Mouse (Mus musculus) kidney, adult 2 months (tissue): ENCODE data around the gene Gid4. TPM values are rescaled to one million over a fixed set of nuclear protein-coding genes. Genes with fewer than 3 reads are reported as not detected.
A peak's percentile ranks its signal among the peaks of the same experiment; 100 is the strongest.

ENCODE experiments used
- DNase-seq: peaks from one replicate; pipeline ENCODE4 v3.0.0; 2021
- H3K27ac ChIP-seq: fragments of 200-500 bp; 2 replicates; pipeline ENCODE4 v1.5.1; 2012; ENCODE audit warnings: low read depth, low read length, control low read depth, inconsistent platforms; ENCODE audit not compliant: insufficient read depth
- H3K27me3 ChIP-seq: fragments of 200-500 bp; replicated peaks from 2 replicates; pipeline ENCODE4 v1.6.1; 2012; ENCODE audit warnings: mild to moderate bottlenecking, moderate library complexity, low read length, inconsistent platforms; ENCODE audit not compliant: control insufficient read depth, insufficient read depth
- H3K36me3 ChIP-seq: fragments of 200-500 bp; 2 replicates; pipeline ENCODE4 v1.6.1; 2012; ENCODE audit warnings: mild to moderate bottlenecking, moderate library complexity, low read length, inconsistent platforms; ENCODE audit not compliant: control insufficient read depth, insufficient read depth
- H3K4me1 ChIP-seq: fragments of 200-500 bp; 2 replicates; pipeline ENCODE4 v1.6.1; 2011; ENCODE audit warnings: low read length; ENCODE audit not compliant: control insufficient read depth, insufficient read depth
- H3K4me3 ChIP-seq: fragments of 200-500 bp; 2 replicates; pipeline ENCODE4 v1.5.1; 2011; ENCODE audit warnings: mild to moderate bottlenecking, low read depth, low read length, control low read depth; ENCODE audit not compliant: insufficient read depth
- CTCF ChIP-seq: fragments of 200-500 bp; conservative IDR thresholded peaks from 2 replicates; pipeline ENCODE4 v1.5.1; 2011; ENCODE audit warnings: low read depth, mild to moderate bottlenecking, control low read depth, low read length, moderate library complexity, mixed read lengths; ENCODE audit not compliant: insufficient read depth, insufficient read length
- POLR2A ChIP-seq: fragments of 200-500 bp; IDR thresholded peaks from one replicate; pipeline ENCODE4 v1.6.1; 2011; ENCODE audit warnings: low read depth, low read length, control low read depth
- WGBS: fragments of 180-500 bp; shearing (Covaris S2); methylation state at CpG from one replicate; pipeline ENCODE4 v1.1.7; 2018; 5-methylcytosine and 5-hydroxymethylcytosine counted together
- polyA plus RNA-seq: library from polyadenylated mRNA; depleted of rRNA; stranded (reverse); fragments of >200 nt; gene quantifications from 2 replicates; pipeline ENCODE4 v1.2.3, GENCODE M21; 2012; rRNA removed

Gene Gid4
- 24.3 and 25.5 TPM in 2 replicates for polyA plus RNA-seq

DNA sequence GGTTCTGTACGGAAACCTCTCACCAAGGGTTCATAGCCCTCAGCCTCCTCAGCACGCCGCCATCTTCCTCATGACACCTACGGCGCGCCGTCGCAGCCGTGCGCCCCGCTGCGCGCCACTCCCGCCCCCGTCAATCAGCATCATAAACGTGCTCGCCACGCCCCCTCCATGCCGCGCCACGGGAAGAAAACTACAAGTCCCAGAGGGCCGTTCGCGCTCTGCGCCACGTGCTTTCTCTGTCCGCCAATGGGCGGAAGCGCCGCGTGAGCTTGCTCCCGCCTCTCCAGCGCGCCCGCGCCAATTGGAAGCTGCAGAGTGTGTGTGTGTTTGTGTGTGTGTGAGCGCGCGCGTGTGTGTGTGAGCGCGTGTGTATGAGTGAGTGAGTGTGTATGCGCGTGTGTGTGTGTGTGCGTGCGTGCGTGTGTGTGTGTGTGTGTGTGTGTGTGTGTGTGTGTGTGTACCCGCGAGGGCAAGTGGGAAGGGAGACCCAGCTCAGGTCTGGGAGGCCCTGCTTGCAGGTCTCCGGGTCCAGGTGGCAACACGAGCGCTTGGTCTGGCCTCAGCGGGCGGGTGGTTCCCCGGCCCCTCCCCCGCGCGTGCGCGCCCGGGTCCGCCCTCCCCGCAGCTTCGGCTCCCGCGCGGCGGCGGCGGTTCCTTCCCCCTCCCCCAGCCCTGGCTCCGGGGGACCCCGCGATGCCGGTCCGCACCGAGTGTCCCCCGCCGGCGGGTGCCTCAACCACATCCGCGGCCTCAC is at the start of gene Gid4:
Gene Gid4, plus strand, starts transcription at position 183 of the 754 bp plus-strand sequence.
- Histone ChIP-seq H3K4me3 (peak within 1 kb of the TSS; percentile 72), H3K27me3 (no peaks in the 10 kb centered on the region), H3K4me1 (peaks cover 11% of the 10 kb centered on the region; the same call in 1 of the 2 replicates), H3K36me3 (no peaks in the 10 kb centered on the region), H3K27ac (peak within 1 kb of the TSS; percentile 66)
- TF ChIP-seq CTCF = no peak
- TF ChIP-seq POLR2A = peak; percentile 67
- peak; percentile 99 for DNase-seq
- under 1% methylated on average over 71 of the region's 81 CpGs for WGBS

DNA sequence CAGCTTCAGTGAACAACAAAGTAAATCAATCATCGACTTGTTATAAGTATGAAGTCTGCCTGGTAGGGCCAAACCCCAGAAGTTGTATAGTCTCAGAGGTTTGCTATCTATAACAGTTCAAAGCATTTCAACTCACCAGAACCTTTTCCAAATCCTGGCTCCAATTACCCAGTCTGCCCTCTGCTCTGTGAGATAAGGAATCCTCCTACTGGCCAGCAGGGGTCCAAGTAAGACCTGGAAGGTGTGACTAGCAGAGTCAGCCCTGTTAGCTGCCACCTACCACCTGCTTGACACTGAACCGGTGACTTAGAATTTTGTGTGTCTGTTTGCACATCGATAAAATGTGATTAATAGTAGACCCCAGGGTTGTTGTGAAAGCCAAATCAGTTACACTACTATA is 49.7 kb upstream of the Gid4 start:
- no peak for DNase-seq
- no peaks in the 10 kb centered on the region for H3K27me3 ChIP-seq
- H3K27ac ChIP-seq = no peak overlapping the region
- TF ChIP-seq POLR2A (no peak), CTCF (peak; percentile 28; the same call in 1 of the 2 replicates)
- no peak overlapping the region for H3K4me3 ChIP-seq
- WGBS = 81% methylated on average over 3 of the region's 3 CpGs
- H3K4me1 ChIP-seq = no peaks in the 10 kb centered on the region
- no peaks in the 10 kb centered on the region for H3K36me3 ChIP-seq

GRCm38 (mm10) chr11:60368909-60369308 is 48.0 kb upstream of the Gid4 start:
- Histone ChIP-seq H3K27me3 (no peaks in the 10 kb centered on the region), H3K4me1 (no peaks in the 10 kb centered on the region), H3K36me3 (no peaks in the 10 kb centered on the region), H3K27ac (no peak overlapping the region), H3K4me3 (no peak overlapping the region)
- WGBS = 79% methylated on average over 4 of the region's 4 CpGs
- TF ChIP-seq CTCF = no peak
- no peak for TF ChIP-seq POLR2A
- DNase-seq = no peak

DNA sequence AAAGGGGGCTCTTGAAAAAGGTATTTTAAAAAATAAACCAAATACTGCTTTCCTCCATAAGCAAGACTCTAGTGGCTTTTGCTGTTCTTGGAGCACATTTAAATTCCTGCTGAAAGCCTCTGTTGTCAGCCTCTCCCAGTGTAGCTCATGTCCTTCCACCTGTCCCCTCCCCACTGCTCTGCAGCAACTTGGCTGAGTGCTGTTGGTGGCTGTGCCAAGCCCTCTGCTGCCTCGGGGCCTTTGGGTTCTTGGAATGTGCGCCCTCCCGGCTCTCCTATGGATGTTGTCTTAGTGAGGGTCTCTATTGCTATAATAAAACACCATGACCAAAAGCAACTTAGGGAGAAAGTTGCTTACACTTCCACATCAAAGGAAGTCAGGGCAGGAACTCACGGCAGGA is 47.5 kb upstream of the Gid4 start:
- WGBS = 54% methylated on average over 4 of the region's 4 CpGs

GRCm38 (mm10) chr11:60370431-60370830 is 46.5 kb upstream of the Gid4 start:
- Histone ChIP-seq H3K4me3 (no peak overlapping the region), H3K27me3 (no peaks in the 10 kb centered on the region), H3K36me3 (no peaks in the 10 kb centered on the region), H3K4me1 (no peaks in the 10 kb centered on the region), H3K27ac (no peak overlapping the region)
- no peak for DNase-seq
- 83% methylated on average over 13 of the region's 13 CpGs for WGBS
- TF ChIP-seq CTCF (no peak), POLR2A (no peak)

More for the DNA sequence above, 47.5 kb upstream of the Gid4 start:
- TF ChIP-seq CTCF (no peak), POLR2A (no peak)
- no peaks in the 10 kb centered on the region for H3K36me3 ChIP-seq
- no peaks in the 10 kb centered on the region for H3K4me1 ChIP-seq
- no peak overlapping the region for H3K4me3 ChIP-seq
- DNase-seq = no peak
- H3K27me3 ChIP-seq = no peaks in the 10 kb centered on the region
- H3K27ac ChIP-seq = no peak overlapping the region

- no peak overlapping the region for H3K4me3 ChIP-seq
- TF ChIP-seq CTCF (no peak), POLR2A (no peak)
- DNase-seq = no peak
- no peaks in the 10 kb centered on the region for H3K27me3 ChIP-seq
- WGBS = 84% methylated on average over 6 of the region's 6 CpGs
- H3K4me1 ChIP-seq = no peaks in the 10 kb centered on the region
- H3K36me3 ChIP-seq = no peaks in the 10 kb centered on the region
- no peak overlapping the region for H3K27ac ChIP-seq
These were observed 42.5 kb upstream of the Gid4 start for GRCm38 (mm10) chr11:60374481-60374880.

- peak; percentile 30; the same call in 1 of the 2 replicates for TF ChIP-seq CTCF
- no peak for TF ChIP-seq POLR2A
- 94% methylated on average over 6 of the region's 6 CpGs for WGBS
- no peaks in the 10 kb centered on the region for H3K36me3 ChIP-seq
- no peak overlapping the region for H3K27ac ChIP-seq
- DNase-seq = no peak
- H3K4me1 ChIP-seq = no peaks in the 10 kb centered on the region
- no peak overlapping the region for H3K4me3 ChIP-seq
- H3K27me3 ChIP-seq = no peaks in the 10 kb centered on the region
These were observed 33.4 kb upstream of the Gid4 start for GRCm38 (mm10) chr11:60383518-60383917.

DNA sequence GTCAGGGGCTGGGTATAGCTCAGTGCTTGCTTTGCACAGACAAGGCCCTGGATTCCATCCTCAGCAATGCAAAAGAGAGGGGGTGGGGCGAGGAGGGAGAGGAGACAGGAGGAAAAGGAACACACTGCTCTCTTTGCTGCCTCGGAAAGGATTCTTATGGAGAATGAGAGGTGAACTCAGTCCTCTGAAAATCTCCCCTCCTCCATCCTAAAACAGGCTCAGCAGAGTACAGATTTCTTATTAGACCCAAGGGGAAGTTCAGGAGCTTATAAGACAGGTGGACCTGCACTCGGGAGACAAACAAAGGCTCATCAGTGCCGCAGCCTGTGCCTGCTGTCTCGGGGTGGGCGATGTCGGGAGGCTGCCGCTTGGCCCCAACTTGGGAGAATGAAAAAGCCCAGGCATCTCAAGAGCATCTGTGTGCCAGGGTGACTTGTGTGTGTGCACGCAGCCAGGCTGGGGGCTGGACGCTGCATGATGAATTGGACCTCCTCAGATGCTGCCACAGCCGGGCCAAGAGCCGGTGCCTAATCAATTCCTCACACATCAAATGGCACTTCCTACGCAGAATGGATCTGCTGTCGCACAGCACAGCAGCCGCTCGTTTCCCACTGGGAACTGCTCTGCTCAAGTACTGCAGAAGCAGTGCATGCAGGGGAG is 32.1 kb upstream of the Gid4 start:
- no peak for DNase-seq
- H3K27ac ChIP-seq = no peak overlapping the region
- H3K36me3 ChIP-seq = no peaks in the 10 kb centered on the region
- H3K27me3 ChIP-seq = no peaks in the 10 kb centered on the region
- no peak for TF ChIP-seq POLR2A
- TF ChIP-seq CTCF = no peak
- WGBS = 31% methylated on average over 16 of the region's 16 CpGs
- no peaks in the 10 kb centered on the region for H3K4me1 ChIP-seq
- no peak overlapping the region for H3K4me3 ChIP-seq
